Mouse (Mus musculus): ENCODE results near the gene Cinp.

Cinp gene

DNA sequence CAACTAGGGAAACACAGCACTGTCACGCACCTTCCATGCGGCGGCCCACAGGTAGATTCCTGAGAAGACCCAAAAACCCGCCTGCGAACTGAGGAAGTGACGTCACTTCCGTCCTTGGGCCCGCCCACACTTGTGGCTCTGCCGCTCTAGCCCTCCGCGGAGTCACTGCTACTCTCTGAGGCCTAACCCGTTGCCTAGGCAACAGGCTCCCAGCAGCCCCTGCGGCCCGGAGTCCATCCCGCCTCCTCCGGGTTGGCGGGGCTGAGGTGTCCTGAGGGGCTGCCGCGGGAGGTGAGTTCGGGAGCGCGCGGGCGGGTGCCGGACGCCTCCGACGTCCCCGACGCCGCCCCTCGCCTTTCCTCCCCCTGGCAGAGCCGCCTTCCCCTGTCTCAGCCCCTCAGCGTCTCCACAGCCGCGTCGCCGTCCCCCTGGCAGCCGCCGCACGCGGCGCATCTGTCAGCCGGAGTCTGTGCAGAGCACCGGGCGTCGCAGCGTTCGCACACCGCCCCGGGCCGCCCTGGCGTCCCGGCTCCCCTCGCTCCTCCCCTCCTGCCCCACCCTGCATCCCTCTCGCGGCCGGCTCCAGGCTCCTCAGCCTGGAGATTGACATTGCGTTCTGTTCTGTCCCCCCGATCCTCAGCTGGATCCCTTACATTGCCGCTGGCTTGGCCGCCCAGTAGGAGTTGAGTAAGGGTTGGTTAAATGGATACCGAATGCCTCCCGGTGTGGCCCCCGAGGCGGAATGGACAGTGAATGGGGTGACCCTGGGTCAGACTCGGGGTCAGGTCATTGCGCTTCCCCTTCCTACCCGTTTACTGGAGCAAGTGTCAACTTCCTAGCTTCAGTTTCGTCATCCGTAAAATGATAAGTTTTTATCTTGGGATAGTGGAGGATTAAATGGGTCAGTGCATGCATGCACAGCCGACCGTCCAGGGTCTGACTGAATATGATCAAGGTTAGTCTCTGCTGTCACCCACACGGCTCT is at the start of gene Cinp, which contains the start of gene Tecpr2:
Gene Cinp (minus strand): TSS at position 110 of the 985 bp plus-strand sequence.
Gene Tecpr2 (plus strand): TSS at position 229 of the 985 bp plus-strand sequence.
- peak; percentile 97 to 98 for DNase-seq

DNA sequence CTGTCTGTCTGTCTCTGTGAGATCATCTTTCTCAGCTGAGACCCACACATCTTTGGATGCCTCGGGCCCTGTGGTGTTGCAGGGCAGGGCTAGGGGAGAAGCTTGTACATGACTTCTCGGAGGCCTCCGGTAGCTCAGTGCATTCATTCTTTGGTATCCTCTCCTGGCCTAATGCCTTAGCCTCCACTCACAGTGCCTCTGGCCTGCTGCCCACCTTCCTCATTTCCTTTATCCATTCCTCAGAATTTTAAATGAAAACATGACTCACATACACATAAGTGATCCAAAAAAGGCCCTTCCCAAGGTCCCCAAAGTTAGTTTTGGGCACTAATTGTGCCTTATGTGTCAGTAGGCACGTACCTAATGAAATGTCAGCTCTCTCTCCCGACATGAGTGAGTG is 48.6 kb upstream of the Cinp start:
- DNase-seq: peak; percentile 31 to 34

DNA sequence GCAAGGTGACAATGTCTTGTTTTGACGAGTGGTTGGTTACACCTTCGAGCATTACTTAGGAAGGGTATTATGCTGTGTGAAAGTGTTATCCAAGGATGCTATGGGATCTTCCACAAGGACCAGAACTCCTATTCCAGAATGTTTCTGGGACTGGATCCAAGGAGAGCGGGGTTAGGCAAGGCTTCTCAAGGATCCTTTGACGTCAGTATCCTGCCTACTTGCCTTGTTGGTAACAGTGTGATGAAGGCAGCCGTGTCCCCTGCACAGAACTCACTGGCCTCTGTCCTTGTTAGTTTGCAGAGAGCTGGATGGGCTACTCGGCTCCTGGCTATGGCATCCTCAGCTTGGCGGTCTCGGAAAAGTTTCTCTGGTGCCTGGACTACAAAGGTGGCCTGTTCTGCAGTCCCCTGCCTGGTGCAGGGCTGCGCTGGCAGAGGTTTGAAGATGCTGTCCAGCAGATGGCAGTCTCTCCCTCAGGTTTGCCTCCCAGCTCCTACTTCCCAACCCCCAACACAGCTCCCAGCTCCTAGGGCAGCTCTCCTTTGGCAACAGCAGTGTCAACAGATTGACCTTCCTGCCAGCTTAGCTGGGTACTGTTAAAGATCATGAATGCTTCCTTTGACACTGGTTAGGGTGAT is 47.2 kb upstream of the Cinp start:
- DNase-seq: peak; percentile 96 to 97

DNA sequence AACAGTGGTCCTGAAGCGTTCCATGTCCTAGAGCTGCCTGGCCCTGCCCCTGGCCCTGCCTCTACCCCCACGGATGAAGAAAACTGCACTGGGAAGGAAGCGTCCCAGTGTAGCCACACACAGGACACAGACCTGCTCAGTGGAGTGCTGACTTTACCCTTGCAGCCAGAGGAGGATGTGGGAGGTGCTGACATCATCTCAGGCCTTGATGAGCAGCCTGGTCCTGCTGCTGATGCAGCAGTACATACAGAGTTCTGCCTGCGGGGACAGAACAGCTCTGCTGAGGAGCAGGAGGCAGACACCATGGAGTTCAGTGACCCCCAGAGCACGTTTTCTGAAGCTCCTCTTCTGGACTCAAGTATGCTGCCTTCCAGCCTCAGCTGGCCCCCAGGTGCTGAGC is 43.9 kb upstream of the Cinp start:
- no peak for DNase-seq

DNA sequence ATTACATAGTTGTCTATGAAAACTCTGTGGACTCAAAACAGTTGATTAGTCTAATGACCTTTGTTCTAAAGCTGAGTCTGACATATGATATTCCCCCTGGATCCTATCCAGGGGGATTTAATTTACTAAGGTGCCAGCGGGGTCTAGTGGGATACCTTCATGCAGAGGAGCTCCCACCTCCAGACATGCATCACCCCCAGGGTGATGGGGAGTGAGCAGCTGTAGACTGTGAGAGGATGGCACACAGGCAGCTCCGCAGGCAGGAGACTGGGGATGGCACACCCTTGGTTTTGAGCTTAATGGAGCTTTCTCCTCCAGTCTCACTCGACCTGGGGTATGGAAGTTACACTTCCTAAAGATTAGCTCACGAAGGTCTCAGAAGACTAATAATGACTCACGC is 32.6 kb upstream of the Cinp start:
- no peak for DNase-seq

DNA sequence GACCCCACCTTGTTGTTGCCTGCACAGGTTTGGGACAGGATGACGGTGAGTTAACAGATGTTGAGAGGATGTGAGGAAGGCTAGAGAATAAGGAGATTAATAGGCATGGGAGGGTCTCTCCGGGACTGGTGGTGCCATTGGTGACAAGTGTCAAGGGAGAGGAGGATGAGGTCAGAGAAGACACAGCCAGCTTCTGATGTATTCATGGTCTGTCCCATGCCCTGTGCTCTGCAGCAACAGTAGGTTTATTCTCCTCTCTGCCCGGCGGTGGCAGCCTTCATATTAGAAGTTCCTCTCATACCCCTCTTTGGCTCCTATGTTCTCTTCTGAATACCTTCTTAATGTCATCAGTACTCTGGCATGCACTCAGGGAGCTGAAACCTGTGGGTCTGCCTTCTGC is 31.3 kb upstream of the Cinp start:
- no peak for DNase-seq

DNA sequence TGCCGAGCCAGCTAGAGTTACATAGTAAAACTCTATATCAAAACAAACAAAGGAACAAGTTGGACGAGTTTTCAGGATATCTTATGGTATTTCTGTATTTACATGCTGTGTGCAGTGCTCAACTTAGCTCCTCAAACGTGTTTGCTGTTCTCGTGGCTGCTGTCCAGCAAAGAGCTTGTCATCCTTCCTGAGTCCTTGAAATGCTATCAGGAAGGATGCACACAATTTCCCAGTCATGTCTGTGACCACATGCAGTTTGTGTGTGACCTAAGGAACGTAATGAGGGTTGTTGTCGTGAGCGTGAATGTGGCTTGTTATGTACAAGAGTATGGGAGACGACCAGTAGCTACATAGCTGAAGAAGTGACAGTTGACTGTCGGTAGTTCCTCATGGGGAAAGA is 26.8 kb upstream of the Cinp start:
- no peak for DNase-seq

DNA sequence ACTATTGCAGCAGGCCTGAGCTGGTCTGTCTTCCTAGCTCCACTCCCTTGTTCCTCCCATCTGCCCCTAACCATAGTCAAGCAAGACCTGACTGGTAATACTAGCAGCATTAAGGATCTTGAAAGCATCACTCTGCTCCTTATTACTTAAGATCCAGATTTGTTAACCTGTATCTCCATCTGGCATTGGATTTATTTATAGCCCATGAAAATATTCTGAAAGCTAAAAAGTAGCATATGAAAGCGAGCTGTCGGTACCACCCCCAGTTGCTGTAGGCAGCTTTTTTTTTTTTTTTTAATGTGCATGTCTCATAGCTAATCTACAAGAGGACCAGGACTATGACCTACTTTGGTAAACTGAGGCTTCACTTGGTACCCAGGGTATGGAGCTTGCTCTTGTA is 21.0 kb upstream of the Cinp start:
- no peak for DNase-seq

DNA sequence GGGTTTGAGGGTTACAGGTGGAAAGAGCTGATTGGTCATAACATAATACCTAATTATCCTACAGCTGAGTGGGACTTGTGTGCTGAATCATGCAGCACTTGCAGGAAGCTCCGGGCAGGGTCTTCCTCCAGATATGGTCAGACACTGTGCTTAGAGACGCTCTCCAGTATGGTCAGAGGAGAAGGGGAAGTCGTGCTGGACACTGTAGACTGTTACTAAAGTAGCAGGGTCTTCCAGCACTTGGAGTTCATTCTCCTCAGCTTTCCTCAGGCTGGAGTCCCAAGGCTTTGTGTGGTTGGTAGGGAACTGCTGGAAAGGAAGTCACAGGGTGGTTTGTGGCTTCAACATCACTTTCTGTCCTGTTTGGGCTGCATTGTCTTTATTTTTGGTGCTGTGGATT is 18.9 kb upstream of the Cinp start:
- DNase-seq: no peak

DNA sequence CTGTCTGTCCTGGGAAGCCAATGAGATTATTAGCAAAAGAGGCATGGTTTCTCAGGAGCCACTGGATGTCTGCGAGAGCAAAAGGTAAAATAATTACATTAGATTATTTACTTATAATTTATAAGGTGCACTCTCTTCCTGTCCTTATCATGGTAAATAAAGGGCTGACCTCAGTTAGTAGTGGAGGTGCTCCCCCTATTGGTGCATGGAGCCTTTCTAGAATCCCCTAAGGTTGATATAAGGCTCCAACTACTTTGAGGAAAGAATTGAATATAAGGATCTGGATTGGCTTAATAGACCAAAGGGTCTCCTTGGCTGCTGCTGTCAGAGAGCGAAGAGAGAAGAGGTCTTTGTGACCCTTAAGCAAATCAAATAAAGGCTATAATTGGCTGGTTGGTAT is 14.6 kb upstream of the Cinp start:
- DNase-seq: peak; percentile 29 to 36

DNA sequence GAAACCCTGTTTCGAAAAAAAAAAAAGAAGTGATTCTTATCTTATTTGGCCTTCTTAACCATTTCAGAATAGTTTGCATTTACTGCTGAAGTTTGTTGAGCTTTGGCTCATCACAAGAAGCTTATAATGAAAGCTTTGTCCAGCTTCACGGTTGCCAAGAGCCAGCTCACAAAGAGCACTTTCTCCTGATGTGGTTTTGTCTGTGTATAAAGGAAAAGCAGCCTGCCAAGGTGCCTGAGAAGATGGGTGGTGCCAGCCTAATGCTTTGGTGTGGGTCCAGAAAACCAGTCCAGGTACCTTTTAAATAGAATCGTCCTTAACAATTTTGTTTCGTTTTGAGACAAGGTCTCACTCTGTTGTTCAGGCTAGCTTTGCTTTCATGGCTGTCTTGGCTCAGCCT is 13.2 kb upstream of the Cinp start:
- no peak for DNase-seq

DNA sequence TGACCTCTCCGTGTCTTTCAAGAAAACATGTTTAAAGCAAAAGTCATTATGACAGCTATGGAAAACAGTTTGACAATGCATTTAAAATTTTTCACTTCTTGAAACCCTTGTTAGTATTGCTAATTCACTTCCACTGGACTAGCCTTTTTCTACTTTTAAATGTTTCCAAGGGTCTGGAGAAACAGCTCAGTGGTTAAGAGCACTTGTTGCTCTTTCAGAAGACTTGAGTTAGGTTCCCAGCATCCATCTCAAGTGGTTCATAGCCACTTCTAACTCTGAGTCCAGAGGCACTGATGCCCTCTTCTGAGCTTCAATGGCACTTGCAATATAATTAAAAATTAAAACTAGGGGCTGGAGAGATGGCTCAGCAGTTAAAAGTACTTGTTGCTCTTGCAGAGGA is 2.9 kb upstream of the Cinp start:
- no peak for DNase-seq

DNA sequence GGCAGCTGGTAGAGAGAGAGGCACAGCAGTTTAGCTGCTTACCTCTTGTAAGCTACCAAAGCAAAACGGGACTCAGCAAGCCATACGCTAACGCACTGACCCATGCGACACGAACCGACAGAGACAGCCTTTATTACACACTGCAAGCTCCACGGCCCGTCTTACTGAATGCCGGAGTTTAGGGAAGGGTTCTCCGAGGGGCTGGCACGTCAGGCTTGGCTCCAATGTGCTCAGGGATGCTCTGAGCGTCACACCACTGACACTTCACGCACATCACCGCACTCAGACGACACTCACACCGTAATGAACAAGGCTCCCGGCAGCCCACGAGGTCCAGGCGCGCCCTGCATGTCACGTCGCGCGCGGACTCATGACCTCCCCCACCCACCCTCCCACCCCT is 339 bp downstream of the Cinp start:
- no peak for DNase-seq

DNA sequence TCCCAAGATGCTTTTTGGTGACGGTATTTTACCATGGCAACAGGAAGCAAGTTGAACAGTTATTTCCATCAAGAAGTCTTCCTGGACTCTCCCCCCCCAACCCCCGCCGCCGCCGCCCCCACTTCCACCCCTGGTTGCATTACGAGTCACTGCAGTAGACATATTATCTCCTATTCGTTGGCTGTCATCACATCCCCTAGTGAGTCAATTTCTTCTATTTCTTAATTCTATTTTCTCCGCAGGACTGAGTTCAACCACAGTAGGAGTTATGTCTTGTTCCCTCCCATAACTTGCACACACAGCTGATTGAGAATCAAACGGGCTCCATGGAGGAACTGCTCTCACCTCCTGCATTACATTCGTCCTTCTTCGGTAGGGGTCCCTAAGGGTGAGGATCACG is 839 bp downstream of the Cinp start:
- no peak for DNase-seq

DNA sequence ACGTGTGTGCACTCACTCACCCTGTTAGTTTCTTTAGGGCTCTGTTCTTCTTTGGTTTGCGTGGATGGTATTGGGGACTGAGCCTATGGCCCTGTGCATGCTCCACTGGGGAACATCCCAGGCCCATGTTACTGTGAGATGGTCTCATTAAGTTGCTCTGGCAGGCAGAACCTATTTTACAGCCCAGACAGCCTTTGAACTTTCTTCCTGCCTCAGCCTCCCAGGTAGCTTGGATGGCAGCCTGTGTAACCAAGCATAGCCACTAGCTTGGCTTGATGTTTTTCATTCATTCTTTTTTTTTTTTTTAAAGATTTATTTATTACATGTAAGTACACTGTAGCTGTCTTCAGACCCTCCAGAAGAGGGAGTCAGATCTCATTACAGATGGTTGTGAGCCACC is 3.7 kb downstream of the Cinp start:
- no peak for DNase-seq

DNA sequence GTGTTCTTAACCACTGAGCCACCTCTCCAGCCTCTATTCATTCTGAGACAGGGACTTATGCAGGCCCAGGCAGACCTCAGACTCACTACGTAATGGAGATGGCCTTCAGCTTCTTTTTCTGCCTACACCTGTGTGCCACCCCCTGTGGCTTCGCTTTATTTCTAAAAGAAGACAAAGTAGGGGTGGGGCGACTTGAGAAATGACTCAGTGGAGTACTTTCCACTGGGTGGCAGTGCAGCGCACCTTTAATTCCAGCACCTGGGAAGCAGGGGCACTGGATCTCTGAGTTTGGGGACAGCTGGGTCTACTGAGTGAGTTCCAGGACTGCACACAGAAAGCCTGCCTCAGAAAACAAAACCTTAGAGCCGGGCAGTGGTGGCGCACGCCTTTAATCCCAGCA is 6.7 kb downstream of the Cinp start:
- peak in 1 of 2 experiments; percentile 16 for DNase-seq

DNA sequence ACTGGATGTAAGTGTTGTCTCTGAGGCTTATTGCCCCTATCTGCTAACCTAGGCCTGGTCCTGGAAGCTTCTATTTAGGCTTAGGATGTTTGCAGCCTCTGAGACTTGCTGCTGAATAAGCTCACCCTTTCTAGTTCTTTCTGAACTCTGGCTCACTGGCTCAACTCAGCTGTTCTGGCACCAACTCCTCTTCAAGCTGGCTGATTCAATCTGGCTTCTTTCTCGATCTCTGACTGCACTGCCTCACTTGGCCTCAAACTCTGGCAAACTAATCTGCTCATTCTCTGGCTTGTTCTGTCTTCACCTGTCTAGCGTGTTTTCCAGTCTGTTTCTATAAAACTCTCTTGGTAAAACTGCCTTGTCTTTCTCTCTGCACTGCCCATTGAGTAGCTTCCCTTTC is 13.6 kb downstream of the Cinp start:
- no peak for DNase-seq

DNA sequence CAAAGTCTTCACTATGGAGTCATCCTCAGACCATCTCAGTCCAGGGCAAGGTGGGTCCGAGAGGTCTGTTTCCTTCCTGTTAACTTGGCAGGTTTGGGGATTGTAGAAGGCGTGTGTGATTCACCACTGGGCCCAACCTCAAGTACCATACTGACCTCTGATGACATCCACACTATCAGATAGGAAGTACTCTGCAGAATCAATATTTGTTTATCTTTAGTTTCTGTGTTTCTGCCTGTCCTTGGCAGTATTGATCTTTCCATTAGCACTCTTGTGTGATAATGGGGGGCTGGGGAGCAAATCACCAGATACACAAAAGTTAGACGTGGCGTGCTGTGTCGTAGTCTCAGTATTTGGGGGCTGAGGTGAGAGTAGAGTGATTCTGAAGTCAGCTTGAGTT is 17.7 kb downstream of the Cinp start:
- DNase-seq: no peak

DNA sequence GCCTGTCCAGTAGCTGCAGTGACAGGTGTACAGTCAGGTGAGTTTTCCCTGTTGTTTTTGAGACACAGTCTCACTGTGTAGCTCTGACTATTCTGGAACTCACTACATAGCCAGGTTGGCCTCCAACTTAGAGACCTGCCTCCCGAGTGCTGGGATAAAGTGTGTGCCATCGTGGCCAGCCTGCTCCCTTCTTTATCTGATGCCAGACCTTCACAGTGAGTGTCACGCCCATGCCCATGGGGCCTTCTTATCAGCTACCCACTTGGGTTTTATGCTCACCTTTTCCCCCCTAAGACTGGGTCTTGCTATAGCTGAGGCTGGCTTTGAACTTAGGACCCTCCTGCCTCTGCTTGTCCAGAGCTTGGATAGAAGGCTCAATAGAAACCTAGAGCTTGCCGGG is 18.8 kb downstream of the Cinp start:
- no peak for DNase-seq

DNA sequence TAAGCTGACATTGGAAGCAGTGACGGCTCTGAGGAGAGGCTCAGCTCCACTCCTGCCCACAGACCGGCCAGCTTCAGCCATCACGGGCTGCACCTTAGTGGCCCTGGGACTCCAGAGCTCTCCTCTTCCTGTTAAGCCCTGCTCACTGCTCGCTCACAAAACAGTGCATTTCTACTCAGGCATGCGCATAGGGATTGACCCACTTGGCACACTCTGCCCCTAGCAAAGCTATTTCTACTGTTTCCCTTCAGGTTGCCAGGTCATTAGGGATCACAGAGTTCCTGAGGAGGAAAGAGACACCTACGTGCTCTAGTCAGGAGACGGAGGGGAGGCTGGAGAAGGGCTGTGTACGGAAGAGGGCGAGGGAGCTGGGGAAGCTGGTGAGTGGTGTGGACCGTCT is 23.0 kb downstream of the Cinp start:
- DNase-seq: no peak

DNA sequence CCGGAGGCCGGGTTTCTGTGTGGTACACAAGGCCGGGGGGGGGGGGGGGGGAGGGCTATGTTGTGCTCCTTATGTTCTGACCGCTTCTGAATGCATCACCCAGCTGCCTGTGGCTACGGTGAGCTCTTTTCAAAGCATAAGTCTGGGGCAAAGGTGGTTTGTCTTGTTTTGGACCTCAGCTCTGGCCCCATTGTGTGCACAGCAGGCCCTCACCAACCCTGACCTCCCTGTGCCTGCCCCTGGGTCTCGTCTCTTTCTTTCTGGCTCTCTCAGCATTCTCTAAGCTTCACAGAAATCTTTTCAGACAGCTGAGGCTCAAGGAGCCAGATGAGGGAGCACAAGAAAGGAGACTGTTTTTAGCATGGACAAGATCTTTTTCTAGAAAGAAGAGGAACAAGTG is 23.4 kb downstream of the Cinp start:
- DNase-seq: no peak

DNA sequence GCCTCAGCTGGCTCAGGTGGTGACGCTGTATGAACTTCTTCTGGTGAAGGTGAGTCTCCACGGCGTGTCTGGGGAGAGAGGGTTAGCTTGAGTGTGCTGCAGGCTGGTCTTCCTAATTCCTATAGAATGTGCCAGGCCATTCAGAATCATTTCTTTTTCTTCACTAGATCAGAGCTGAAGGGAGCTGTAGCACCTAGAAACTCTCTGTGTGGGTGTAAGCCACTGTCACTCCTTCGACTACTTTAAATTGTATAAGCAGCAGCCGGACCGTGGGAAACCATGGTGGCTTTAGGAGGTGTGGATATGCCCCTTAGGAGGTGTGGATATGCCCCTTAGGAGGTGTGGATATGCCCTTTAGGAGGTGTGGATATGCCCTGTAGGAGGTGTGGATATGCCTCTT is 24.9 kb downstream of the Cinp start:
- no peak for DNase-seq

DNA sequence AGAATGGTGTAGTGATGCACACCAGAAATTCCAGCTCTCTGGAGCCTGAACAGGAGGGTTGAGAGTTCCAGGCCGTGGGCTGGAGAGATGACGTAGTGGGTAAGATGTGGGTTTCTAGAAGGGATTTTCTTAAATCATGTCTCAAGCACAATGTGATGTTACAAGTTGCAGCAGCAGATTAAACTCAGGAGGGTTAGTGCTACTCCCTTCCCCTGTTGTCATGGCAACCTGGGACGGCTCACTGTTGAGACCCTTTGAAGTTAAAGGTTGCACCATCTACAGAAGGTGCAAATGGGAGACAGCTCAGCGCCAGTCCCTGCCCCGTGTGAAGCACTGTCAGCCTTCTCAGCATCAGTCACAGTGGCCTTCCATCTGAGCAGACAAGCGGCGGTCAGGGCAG is 27.7 kb downstream of the Cinp start:
- DNase-seq: no peak

DNA sequence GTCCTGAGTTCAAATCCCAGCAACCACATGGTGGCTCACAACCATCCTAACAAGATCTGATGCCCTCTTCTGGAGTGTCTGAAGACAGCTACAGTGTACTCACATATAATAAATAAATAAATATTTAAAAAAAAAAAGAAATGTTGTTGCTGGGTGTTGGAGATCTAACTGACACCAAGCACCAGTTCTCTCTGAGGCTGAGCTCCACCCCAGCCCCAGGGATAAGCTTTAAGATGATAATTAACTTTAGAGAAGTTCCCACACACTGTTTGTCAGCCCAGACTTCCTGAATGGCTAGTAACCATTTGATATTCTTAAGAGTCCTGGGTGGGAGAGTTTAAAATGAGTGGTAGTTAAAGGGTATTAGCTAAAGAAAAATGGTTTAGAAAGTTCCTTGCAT is 28.7 kb downstream of the Cinp start:
- DNase-seq: no peak
